Mouse (Mus musculus): ENCODE measurements around the gene Rspry1.

Gene Rspry1

DNA sequence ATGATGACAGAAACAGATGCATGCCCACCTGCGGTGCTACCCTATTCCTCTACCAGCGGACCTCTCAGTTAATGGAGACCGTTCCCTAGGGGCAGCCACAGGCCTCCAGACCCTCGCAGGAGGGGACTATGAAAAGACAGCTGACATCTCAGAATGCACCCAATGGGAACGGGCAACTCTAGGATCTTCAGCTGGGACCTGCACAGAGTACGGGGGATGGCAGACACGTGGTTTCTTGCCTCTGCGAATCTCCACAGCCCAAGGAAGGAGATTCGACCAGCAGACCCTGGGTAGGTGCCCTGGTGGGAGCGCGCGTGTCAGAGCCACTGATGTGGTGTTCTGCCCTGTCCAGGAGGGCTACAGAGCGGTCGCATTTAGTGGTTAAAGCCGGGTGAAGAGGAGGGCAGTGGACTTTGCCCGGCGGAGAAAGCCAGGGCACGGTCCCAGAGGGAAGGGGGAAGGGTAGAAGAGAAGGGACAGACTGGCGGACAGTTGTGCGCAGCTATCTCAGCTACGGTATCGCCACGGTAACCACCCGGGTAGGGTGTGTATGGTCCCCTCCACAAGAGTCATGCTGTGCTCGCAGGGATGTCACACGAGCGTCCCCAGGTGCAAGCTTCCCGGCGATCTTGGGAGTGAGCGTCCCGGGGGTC lies 93.7 kb downstream of the Rspry1 start:
- no peak for TF ChIP-seq GATA4 (IDR thresholded peaks at IDR 0.05; ENCODE audit: insufficient replicate concordance, low read length)

- TF ChIP-seq GATA4 (IDR thresholded peaks at IDR 0.05; ENCODE audit: insufficient replicate concordance, low read length): no peak
Measured at GRCm38 (mm10) chr8:94695994-94696384, 94.3 kb downstream of the Rspry1 start, which contains the start of gene Pllp. Pllp (minus strand) TSS chr8:94696278.

GRCm38 (mm10) chr8:94696566-94696965 lies 94.8 kb downstream of the Rspry1 start:
- no peak for TF ChIP-seq GATA4 (IDR thresholded peaks at IDR 0.05; ENCODE audit: insufficient replicate concordance, low read length)

DNA sequence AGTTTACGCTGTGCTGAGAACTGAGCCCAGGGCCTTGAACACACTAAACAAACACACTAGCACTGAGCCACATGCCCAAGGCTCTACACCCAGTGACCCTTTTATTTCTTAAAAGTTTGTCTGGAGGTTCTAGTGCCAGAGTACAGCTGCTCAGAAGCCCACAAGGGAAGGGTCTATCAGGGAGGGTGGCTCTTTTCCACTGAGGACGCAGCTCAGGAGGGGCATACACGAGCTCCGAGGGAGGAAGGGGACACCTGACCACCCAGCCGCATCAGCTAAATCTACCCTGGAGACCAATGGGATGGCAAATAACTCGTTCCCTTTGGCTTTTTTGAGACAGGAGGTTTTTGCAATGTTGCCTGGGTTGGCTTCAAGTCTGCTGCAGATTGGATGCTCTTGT lies 96.2 kb downstream of the Rspry1 start:
- no peak for TF ChIP-seq GATA4 (IDR thresholded peaks at IDR 0.05; ENCODE audit: insufficient replicate concordance, low read length)

- no peak for TF ChIP-seq GATA4 (IDR thresholded peaks at IDR 0.05; ENCODE audit: insufficient replicate concordance, low read length)
Measured at GRCm38 (mm10) chr8:94699366-94699765, 97.6 kb downstream of the Rspry1 start.

- no peak for TF ChIP-seq GATA4 (IDR thresholded peaks at IDR 0.05; ENCODE audit: insufficient replicate concordance, low read length)
Measured at GRCm38 (mm10) chr8:94700421-94700935, 98.7 kb downstream of the Rspry1 start.

DNA sequence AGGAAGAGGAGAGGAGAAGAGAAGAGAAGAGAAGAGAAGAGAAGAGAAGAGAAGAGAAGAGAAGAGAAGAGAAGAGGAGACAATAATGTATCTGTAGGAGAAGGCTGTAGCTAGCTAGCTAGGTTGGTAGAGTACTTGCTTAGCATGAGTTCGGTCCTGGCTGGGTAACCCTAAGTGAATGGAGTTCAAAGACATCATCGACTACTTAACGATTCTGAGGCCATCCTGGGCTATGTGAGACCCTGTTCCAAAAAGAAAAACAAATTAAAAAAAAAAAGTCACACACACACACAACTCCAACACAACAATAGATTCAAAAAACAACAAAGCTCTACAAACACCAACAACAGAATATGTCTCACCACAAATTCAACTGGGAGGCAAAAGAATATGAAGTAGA lies 100.4 kb downstream of the Rspry1 start:
- TF ChIP-seq GATA4 (IDR thresholded peaks at IDR 0.05; ENCODE audit: insufficient replicate concordance, low read length): no peak

GRCm38 (mm10) chr8:94702844-94703813 lies 101.4 kb downstream of the Rspry1 start:
- TF ChIP-seq GATA4 (IDR thresholded peaks at IDR 0.05; ENCODE audit: insufficient replicate concordance, low read length): no peak

DNA sequence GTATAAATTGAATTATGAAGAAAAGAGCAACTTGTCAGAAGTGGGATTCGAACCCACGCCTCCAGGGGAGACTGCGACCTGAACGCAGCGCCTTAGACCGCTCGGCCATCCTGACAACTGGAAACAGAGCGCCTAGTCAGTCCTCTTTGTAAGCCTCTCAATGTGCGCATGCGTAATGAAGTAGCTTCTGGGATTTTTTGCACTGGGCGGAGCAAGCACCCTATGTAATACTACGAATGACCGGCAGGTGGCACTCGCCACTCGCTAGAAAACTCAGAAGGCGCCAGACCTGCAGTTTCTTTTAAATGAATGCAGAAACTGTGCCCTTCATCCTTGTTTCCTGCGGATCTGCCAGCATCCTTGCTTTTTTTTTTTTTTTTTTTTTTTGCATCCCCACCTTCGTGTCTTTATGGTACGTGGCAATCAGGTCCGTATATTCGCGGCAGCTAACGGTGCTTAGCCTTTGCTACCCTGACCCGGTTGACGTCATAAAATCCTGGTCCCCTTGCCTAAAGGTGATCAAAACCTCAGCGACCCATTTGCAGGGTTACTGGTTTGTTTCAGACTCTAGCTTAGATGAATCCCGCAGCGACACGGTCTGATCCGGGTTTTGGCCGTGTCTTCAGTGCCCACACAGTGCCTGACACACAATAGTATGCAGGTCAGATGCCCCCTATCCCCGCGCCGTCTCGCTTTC lies 102.4 kb downstream of the Rspry1 start:
- no peak for TF ChIP-seq GATA4 (IDR thresholded peaks at IDR 0.05; ENCODE audit: insufficient replicate concordance, low read length)

- TF ChIP-seq GATA4 (IDR thresholded peaks at IDR 0.05; ENCODE audit: insufficient replicate concordance, low read length): no peak
Measured at GRCm38 (mm10) chr8:94704669-94704984, 102.9 kb downstream of the Rspry1 start.

DNA sequence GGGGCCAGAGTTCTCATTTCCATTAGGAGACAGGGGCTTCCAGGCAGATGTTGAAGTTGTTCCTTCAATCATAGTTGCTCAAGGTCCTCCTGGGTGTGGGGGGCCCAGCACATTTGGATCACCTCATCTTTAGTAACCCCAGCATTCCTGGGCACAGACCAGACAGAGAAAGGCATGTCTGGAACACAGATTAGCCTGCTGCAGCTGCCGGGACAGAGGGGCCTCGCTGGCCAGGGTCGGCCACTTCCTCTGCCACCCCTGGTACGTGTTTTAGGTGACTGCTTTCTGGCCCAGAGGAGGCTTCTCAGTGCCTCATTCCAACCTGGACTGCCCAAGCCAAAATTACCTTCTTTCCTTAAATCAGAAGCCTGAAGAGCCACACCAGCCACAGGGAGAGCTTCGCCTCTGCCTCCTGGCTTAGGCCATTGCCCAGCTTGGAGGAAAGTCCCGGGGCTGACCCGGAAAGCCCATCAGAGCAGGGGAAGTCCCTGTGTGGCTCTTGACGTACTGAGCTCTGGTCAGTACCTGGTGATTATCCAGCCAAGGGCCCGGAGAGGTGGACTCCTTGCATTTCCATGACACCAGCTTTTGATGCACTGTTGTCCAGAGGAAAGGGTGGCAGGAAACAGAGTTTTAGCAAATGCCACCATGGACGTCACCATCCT lies 104.0 kb downstream of the Rspry1 start:
- TF ChIP-seq GATA4 (IDR thresholded peaks at IDR 0.05; ENCODE audit: insufficient replicate concordance, low read length): no peak

DNA sequence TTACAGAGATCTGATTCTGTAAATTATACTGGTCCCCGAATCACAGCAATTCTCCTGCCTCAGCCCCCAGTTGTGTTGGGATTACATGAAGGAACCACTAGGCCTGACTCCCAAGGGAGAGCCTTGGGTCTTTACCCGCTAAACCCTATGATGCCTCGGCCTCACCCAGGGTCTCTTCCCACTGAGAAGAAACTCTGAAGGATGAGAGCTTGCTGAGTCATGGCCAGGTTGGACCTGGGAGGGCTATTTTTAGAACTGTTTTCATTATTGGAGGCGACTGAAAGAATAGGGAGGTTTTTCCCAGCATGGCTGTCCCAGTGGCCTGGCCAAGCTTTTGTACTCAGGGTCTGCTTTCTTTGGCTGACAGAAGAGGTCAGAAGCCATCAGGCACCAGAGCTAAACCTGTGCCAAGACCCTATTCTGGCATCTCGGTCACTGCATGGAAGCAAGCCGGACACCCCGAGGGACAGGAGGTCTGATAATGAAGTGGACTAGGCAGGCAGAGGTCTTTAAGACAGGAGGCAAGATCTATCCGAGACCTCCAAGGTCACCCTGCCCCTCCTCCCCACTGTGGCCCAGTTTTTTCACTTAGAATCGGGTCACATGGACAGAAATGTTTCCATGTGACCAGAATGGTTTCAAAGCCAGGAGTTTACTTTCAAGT lies 105.1 kb downstream of the Rspry1 start:
- TF ChIP-seq GATA4 (IDR thresholded peaks at IDR 0.05; ENCODE audit: insufficient replicate concordance, low read length): no peak

Measured in liver, adult (tissue).